Mouse (Mus musculus): Measurements from ENCODE around the gene Rhox10. TPM values are rescaled to one million over a fixed set of nuclear protein-coding genes. Genes with fewer than 3 reads are reported as not detected.

Gene Rhox10
- polyA plus RNA-seq, 1 experiment from 2014 or later, result not detected

GRCm38 (mm10) chrX:38085041-38085440 lies 18.8 kb downstream of the Rhox10 start, which contains the start of gene Rhox11:
Gene Rhox11, minus strand, starts transcription at chrX:38085141.
- Histone ChIP-seq H3K9ac (ENCODE audit: low read depth, low read length) (no peak within 1 kb of the TSS), H3K4me3 (ENCODE audit: low read depth, low read length) (no peak within 1 kb of the TSS), H3K4me2 (replicated peaks; ENCODE audit: low read depth) (no peak within 1 kb of the TSS), H3K27me3 (replicated peaks; ENCODE audit: control insufficient read depth, insufficient read depth, low read length) (no peaks in the 10 kb centered on the region), H3K4me1 (replicated peaks; ENCODE audit: control insufficient read depth, insufficient read depth, low read length) (no peaks in the 10 kb centered on the region), H3K36me3 (ENCODE audit: control insufficient read depth, insufficient read depth) (no peaks in the 10 kb centered on the region), H3K27ac (ENCODE audit: low read depth, low read length) (no peak within 1 kb of the TSS), H3K9me3 (ENCODE audit: control insufficient read depth) (no peaks in the 10 kb centered on the region)
- no peak for ATAC-seq
- TF ChIP-seq CTCF (IDR thresholded peaks at IDR 0.05; ENCODE audit: low read depth), result no peak
- WGBS, result 79% methylated on average over 9 of the region's 9 CpGs

GRCm38 (mm10) chrX:38110807-38111206 lies 44.5 kb downstream of the Rhox10 start, which contains the start of gene Rhox12:
Gene Rhox12, minus strand, starts transcription at chrX:38110907.
- Histone ChIP-seq H3K9me3 (ENCODE audit: control insufficient read depth) (no peaks in the 10 kb centered on the region), H3K27me3 (replicated peaks; ENCODE audit: control insufficient read depth, insufficient read depth, low read length) (no peaks in the 10 kb centered on the region), H3K27ac (ENCODE audit: low read depth, low read length) (no peak within 1 kb of the TSS), H3K4me2 (replicated peaks; ENCODE audit: low read depth) (no peak within 1 kb of the TSS), H3K36me3 (ENCODE audit: control insufficient read depth, insufficient read depth) (no peaks in the 10 kb centered on the region), H3K4me3 (ENCODE audit: low read depth, low read length) (no peak within 1 kb of the TSS), H3K4me1 (replicated peaks; ENCODE audit: control insufficient read depth, insufficient read depth, low read length) (no peaks in the 10 kb centered on the region), H3K9ac (ENCODE audit: low read depth, low read length) (no peak within 1 kb of the TSS)
- WGBS, result 56% methylated on average over 4 of the region's 4 CpGs
- no peak for ATAC-seq
- TF ChIP-seq CTCF (IDR thresholded peaks at IDR 0.05; ENCODE audit: low read depth), result no peak

GRCm38 (mm10) chrX:38120982-38121381 lies 54.7 kb downstream of the Rhox10 start, which contains the start of gene Rhox13:
Gene Rhox13, plus strand, starts transcription at chrX:38121219.
- no peak for TF ChIP-seq CTCF (IDR thresholded peaks at IDR 0.05; ENCODE audit: low read depth)
- 95% methylated on average over 20 of the region's 20 CpGs for WGBS

More at GRCm38 (mm10) chrX:38120982-38121381, 54.7 kb downstream of the Rhox10 start, which contains the start of gene Rhox13:
- no peak within 1 kb of the TSS for H3K9ac ChIP-seq (ENCODE audit: low read depth, low read length)
- H3K27me3 ChIP-seq (replicated peaks; ENCODE audit: control insufficient read depth, insufficient read depth, low read length), result no peaks in the 10 kb centered on the region
- no peak for ATAC-seq
- no peaks in the 10 kb centered on the region for H3K36me3 ChIP-seq (ENCODE audit: control insufficient read depth, insufficient read depth)
- no peaks in the 10 kb centered on the region for H3K4me1 ChIP-seq (replicated peaks; ENCODE audit: control insufficient read depth, insufficient read depth, low read length)
- H3K27ac ChIP-seq (ENCODE audit: low read depth, low read length), result no peak within 1 kb of the TSS
- no peak within 1 kb of the TSS for H3K4me2 ChIP-seq (replicated peaks; ENCODE audit: low read depth)
- H3K4me3 ChIP-seq (ENCODE audit: low read depth, low read length), result no peak within 1 kb of the TSS
- no peaks in the 10 kb centered on the region for H3K9me3 ChIP-seq (ENCODE audit: control insufficient read depth)

Other genes with a start within 250 kb of the Rhox10 start
- not detected in 2 replicates for gene Rhox6, start 239.6 kb upstream of the Rhox10 start, polyA plus RNA-seq (2015; fragmentation: Nextera tagmentation; extraction: Ambion mirVana)
- gene Rhox7a, start 234.8 kb upstream of the Rhox10 start, polyA plus RNA-seq (2015; fragmentation: Nextera tagmentation; extraction: Ambion mirVana), result not detected in 2 replicates
- gene Rhox8, start 187.5 kb upstream of the Rhox10 start, polyA plus RNA-seq (2015; fragmentation: Nextera tagmentation; extraction: Ambion mirVana), result not detected in 2 replicates
- gene Rhox7b, start 169.2 kb upstream of the Rhox10 start, polyA plus RNA-seq (2015; fragmentation: Nextera tagmentation; extraction: Ambion mirVana), result not detected in 2 replicates
- not detected in 2 replicates for gene Rhox9, start 164.7 kb upstream of the Rhox10 start, polyA plus RNA-seq (2015; fragmentation: Nextera tagmentation; extraction: Ambion mirVana)
- gene Btg1-ps1, start 47.7 kb upstream of the Rhox10 start, polyA plus RNA-seq (2015; fragmentation: Nextera tagmentation; extraction: Ambion mirVana), result not detected in 2 replicates
- gene Btg1-ps2, start 23.4 kb upstream of the Rhox10 start, polyA plus RNA-seq (2015; fragmentation: Nextera tagmentation; extraction: Ambion mirVana), result not detected in 2 replicates
- not detected in 2 replicates for gene Rhox11, start 18.7 kb downstream of the Rhox10 start, polyA plus RNA-seq (2015; fragmentation: Nextera tagmentation; extraction: Ambion mirVana)
- not detected in 2 replicates for gene Rhox12, start 44.4 kb downstream of the Rhox10 start, polyA plus RNA-seq (2015; fragmentation: Nextera tagmentation; extraction: Ambion mirVana)
- not detected in 2 replicates for gene Rhox13, start 54.7 kb downstream of the Rhox10 start, polyA plus RNA-seq (2015; fragmentation: Nextera tagmentation; extraction: Ambion mirVana)
- gene Zbtb33, start 123.3 kb downstream of the Rhox10 start, polyA plus RNA-seq (2015; fragmentation: Nextera tagmentation; extraction: Ambion mirVana), result 2.7 and 2.8 TPM in 2 replicates
- gene Tmem255a, start 186.0 kb downstream of the Rhox10 start, polyA plus RNA-seq (2015; fragmentation: Nextera tagmentation; extraction: Ambion mirVana), result 7.6 and 8.7 TPM in 2 replicates
- gene Atp1b4, start 249.7 kb downstream of the Rhox10 start, polyA plus RNA-seq (2015; fragmentation: Nextera tagmentation; extraction: Ambion mirVana), result not detected in 2 replicates

Data from intestine, postnatal 0 days (tissue).